Mouse (Mus musculus) retina, embryonic 14.5 days (tissue): ENCODE results near the gene Ablim1.

Experiments
- DNase-seq: peaks from one replicate; pipeline ENCODE4 v3.0.0-alpha.2; 2015; ENCODE audit warnings: low spot score

Gene Ablim1

DNA sequence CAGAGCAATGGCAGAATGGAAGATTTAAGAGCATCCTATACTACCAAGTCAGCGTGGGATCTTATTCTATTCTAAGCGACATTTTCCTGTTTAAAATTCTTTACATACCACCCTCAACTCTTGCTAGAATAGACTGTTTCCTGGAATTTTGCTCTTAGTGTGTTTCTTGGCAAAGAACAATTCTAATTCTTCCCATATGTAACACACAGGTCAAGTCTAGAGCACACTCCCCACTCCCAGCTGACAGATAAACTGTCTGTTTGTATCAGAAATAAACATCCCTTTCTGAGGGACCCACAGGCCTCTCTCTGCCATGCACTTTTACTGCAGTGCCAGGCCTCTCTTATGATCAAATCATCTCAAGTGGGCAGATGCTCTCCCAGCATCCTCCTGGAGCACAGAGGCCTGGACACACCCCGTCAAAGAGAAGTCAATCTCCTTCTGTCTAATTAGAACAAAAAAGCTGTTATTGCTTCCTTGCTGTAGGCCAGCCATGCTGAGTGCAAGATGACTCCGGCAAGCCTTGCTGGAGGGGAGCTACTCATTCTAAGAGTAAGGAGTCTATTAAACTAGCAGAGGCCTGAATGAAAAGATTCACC lies 211.3 kb downstream of the Ablim1 start:
- DNase-seq = no peak

- no peak for DNase-seq
These were observed 212.7 kb downstream of the Ablim1 start for GRCm38 (mm10) chr19:57101986-57102385.

- DNase-seq = no peak
These were observed 213.8 kb downstream of the Ablim1 start for GRCm38 (mm10) chr19:57100753-57101446.

GRCm38 (mm10) chr19:57099986-57100385 lies 214.7 kb downstream of the Ablim1 start:
- DNase-seq = no peak

GRCm38 (mm10) chr19:57099094-57099357 lies 215.7 kb downstream of the Ablim1 start:
- DNase-seq = no peak

DNA sequence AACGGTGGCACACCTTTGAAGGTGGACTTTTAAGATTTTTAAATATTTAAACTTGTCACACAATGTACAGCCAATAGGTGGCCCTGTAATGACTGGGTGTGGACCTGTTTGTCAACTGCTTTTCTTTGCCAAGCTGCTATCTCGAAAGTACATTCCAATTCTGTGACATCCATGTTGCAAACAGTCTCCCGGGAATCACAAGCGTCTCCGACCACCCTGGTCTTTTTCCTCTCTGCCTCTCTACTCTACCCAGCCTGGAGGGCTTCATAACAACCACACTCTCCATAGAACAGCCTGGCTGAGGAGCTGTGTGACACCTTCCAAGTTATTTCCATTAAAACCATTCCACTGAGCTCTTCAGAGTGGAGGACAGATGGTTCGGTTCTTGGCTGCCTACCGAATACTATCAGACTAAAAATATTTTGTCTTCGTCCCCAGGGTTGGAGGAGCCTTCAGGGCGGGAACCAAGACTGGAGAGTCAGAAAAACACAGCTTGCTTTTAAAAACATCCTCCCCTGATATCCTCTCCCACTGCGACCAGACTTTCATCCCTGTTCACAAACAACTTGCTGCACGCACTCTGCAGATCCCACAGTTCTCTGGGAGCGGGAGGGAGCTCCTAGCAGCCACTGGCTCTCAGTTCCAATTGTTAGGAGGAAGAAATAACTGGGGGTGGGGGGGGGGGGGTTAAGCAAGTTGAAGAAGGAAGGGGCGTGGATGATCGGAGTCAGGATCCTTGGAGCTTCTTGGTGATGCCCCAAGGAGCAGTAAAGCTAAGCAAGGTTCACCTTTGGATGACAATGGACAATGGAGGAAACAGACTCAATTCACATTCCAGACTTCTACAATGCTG lies 216.3 kb downstream of the Ablim1 start:
- no peak for DNase-seq

DNA sequence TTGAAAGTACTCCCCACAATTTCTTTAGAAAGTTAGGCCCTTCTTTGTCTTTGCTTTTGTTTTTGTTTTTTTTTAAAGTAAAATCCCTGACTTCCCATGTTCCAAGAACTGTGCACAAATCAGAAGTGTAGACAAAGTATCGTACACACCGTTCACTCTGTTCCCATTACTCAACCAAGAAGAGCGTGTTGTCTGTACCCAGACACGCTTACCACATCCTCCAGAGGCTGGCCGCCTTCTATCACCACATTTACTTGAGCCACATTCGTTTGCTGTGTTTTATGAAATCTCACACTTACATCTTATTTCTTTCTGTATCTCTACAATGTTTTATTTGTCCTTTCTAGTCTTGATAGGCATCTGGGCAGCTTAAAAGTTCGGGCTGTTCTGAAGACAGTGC lies 219.4 kb downstream of the Ablim1 start:
- DNase-seq = no peak

- DNase-seq = no peak
These were observed 221.1 kb downstream of the Ablim1 start for GRCm38 (mm10) chr19:57093698-57094004.

DNA sequence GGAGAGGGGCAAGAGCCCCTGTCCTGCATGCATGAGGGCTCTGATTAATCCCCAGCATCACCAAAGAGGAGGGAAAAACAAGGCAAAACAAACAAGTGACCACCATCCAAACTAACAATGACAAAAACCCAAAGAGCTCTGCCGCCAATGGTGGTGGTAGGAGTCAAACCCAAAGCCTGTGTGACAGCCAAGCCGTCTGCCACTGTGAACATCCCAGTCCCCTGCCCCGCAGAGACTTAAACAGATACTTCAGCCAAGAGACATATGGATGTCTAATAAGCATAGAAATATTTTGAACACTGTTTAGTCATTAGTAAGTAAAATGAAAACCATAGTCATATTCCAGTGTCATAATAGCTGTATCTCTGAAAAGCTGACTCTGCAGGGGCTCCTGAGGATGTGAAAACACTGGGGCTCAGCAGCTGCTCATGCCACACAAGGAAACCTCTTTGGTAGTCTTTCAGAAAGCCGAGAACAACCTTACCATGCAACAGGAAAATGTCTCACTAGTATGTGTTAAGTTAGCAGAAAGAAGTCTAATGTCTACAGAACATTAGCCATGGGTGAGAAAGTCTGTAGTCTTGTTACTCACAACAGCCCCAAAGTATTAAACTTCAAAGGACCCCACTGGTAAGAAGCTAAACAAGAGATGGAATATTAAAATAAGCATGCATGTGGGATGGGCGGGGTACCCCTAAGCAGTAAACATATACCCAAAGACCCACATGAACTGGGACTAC lies 221.6 kb downstream of the Ablim1 start:
- DNase-seq = no peak

GRCm38 (mm10) chr19:57091278-57091677 lies 223.4 kb downstream of the Ablim1 start:
- no peak for DNase-seq

DNA sequence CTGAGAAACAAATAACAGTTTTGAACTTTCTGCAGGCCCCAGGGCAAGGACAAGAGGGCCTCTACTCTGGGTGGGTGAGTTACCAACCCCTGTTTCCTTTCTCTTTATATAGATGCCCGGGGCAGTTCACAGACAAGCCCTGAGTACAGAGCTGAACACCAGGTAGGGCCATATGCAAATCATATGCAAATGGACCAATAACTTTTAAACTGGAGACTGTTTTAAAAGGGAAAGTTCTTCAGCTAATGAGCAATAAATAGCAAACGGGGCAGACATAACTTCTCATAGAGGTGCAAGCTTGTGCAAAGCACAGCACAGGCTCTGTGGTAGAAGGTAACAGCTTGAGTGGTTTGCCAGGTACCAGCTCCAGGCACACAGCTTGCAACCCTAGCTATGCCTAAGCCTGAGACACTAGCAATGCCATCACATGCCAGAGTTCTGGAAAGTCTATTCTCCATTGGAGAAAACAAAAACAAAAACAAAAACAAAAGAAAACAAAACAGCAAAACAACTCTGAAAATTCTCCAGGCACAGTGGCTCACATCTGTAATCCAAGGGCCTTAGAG lies 225.8 kb downstream of the Ablim1 start:
- no peak for DNase-seq

- DNase-seq = peak; percentile 83
These were observed 230.1 kb downstream of the Ablim1 start for GRCm38 (mm10) chr19:57084520-57085166.

DNA sequence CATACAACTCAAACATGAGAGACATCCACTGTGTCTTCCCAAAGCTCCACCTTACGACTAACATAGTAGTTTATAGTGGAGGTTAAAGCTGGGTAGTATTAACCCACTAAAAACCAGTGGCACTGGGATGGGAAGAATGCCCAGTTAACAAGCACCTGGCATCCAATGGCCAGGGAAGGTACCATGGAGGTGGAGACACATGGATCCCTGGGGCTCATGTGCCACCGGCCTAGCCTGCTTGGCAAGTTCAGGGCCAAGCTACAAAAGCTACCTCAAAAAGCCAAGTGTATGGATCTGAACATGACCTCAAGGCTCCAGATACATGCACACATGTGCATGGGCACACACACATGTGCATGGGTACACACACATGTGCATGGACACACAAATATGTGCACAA lies 230.8 kb downstream of the Ablim1 start:
- no peak for DNase-seq

DNA sequence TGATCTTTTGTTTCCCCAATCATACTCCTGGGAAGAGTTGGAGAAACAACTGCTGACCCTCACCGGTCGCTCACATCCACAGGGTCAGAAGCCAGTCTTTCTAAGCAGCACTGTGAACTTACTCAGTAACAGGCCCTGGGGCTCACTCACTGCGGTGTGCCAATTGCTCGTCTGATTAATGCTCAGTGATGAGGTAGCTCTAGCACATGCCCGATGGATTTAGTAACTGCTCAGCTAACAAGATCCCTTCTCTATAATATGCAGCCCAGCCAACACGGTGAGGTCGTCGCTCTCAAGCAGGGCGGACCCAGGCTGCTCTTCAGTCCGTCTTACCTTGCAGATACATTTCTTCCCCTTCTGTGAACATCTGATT lies 231.6 kb downstream of the Ablim1 start:
- peak; percentile 43 for DNase-seq

- peak; percentile 77 for DNase-seq
These were observed 232.1 kb downstream of the Ablim1 start for GRCm38 (mm10) chr19:57082454-57083182.

DNA sequence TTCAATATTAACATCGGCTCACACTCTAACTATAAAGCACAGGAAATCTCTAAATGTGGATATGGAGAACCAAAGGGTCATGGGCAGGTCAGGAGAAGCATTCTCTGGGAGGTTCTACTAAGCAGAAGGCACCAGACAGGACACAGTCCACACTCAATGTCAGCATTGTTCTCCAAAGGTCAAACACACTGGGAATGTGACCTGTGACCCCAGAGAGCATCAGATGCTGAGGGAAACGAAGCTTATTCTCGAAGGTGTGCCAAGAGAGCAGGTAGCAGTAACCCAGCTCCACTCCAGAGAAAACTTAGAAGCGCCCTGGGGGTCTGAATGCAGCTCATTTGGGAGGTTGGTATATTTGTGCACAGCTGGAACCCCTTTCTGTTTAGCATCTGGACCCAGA lies 233.2 kb downstream of the Ablim1 start:
- no peak for DNase-seq

DNA sequence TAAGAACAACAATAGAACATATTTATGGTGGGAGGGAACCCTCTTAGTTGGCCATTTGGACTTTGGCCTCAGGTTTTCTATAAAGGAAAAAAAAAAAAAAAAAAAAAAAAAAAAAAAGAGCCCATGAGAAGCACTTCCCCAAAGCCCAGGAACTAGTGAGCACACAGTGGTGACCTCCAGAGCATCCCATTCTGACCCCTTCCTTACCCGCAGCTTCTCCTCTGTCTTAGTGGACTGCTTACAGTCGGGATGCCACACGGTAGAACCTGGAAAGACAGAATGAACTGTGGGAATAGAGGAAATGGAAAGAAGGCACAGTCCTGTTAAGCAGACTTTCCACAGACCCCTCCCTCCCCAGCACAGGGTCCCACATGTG lies 235.1 kb downstream of the Ablim1 start:
- DNase-seq = no peak

- peak; percentile 42 for DNase-seq
These were observed 235.7 kb downstream of the Ablim1 start for GRCm38 (mm10) chr19:57078867-57079605.

DNA sequence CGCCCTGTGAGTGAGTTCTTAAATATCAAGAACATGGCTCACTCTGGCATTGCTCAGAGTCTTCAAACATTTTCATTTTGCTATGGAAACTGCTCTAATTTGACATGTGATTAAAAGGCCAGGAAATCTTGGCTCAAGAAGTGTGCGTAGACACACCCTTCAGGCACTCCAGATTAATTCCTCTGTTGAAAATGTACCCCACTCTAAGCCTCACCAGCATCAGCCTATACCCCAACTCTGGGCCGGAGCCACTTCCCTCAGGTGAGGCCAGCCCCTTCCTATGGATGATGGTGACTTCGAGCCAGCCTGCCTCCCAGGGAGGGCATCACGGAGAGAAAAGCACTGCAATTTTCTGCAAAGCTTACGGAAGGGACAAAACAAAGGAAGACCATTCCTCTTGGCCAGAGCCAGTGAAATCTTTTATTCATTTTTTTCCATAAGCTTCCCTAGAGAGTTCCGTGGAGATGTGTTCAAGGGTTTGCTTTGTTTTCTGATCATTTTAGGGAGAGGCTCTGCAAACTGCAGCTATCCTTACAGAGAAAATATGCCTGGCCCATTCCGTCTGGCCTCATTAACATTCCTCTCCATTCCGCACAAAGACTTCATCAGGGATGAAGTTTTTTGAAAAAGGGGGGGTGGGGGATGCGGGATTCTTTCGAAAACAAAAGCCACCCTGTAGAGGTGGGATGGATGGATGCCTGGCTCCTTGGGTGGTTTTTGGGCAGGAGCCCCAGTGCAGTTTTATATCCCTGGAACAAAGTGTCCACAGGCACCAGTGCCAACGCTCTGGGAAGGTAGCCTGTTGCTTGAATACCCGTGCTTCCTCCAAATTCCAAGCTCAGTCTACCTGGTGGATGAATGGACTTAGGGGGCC lies 236.7 kb downstream of the Ablim1 start:
- DNase-seq = peak; percentile 57

DNA sequence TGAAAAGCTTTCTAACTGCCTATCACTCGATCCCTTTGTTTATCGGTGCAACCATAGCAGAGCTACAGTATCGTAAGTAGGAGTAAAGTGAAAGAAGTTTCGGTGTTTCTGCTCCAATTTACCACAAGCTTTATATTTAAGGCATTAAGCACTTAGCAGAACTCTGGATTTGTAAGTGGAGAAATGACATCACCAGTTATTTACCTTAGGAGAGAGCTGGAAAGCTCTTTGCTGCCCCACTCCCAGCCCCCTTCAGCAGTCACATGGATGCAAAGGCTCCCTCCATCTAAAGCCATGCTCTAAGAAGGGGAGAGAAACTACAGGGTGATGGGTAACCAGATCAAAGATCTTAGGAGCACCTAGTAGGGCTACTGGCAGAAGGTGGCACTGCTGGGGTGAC lies 241.3 kb downstream of the Ablim1 start:
- DNase-seq = no peak
